Comparison of ENCODE assay signal across 8 mouse cellular contexts in genomic region chr12:76961932-76962891, GRCm38 (mm10). TPM values are rescaled to one million over a fixed set of nuclear protein-coding genes. Genes with fewer than 3 reads are reported as not detected.
A peak's percentile ranks its signal among the peaks of the same experiment; 100 is the strongest.
DNase-seq lines count a peak whose midpoint lies in the region; ATAC-seq lines count a peak whose summit lies in the region.

TSS of gene Max (minus strand) at chr12:76962201.

- DNase-seq in adipocyte (ENCODE audit: low spot score), result peak; percentile 99
- DNase-seq in embryo, embryonic 10 days (ENCODE audit: low spot score), result peak; percentile 99
- DNase-seq in gastrocnemius, postnatal 10 days, result peak; percentile 97
- DNase-seq in induced T-regulatory cell, adult 2 months (ENCODE audit: low read depth), result peak; percentile 99
- DNase-seq in left cerebral cortex, adult 9 months (ENCODE audit: low spot score in 2 of 2), result peak; percentile 99
- peak; percentile 99 for DNase-seq in right cerebral cortex, postnatal 14 days
- peak; percentile 97 to 99 for DNase-seq in urinary bladder, postnatal 36 days (ENCODE audit: low spot score in 2 of 2)

- peak; percentile 90 for ATAC-seq in megakaryocyte progenitor cell, adult 5-6 weeks (replicated peaks; ENCODE audit: poor library complexity)

RNA-seq across cellular contexts. Expression of gene Max, which starts in this region (rescaled TPM):
- total RNA-seq in gastrocnemius, postnatal 10 days (2021), result 10 to 100 TPM; 41.8 to 43.1 TPM
- total RNA-seq in megakaryocyte progenitor cell, adult 5-6 weeks (2015), result 114 and 116 TPM in 2 replicates
- total RNA-seq in megakaryocyte progenitor cell, adult 5-6 weeks (2017), result 100 and 122 TPM in 2 replicates

Comparison
In these comparisons a context has a peak if more than half of its experiments do, and no peak if none do; other contexts are left out.
1. Peak in every context shown above with its lines: DNase-seq and ATAC-seq.